Mouse (Mus musculus): ENCODE results near the gene Kcnj9. TPM values are rescaled to one million over a fixed set of nuclear protein-coding genes. Genes with fewer than 3 reads are reported as not detected.

Gene Kcnj9
- polyA plus RNA-seq, 1 experiment from 2014 or later, result 0.07 TPM

- Histone ChIP-seq H3K9me3 (ENCODE audit: control insufficient read depth, low read length) (no peaks in the 10 kb centered on the region), H3K4me2 (replicated peaks; ENCODE audit: low read depth) (peak overlapping the region; percentile 60), H3K27me3 (ENCODE audit: control insufficient read depth, insufficient read depth, low read length) (no peaks in the 10 kb centered on the region), H3K4me3 (ENCODE audit: low read depth, low read length) (peak overlapping the region; percentile 31), H3K27ac (replicated peaks) (peak overlapping the region; percentile 97), H3K4me1 (replicated peaks; ENCODE audit: control insufficient read depth, insufficient read depth) (peaks cover 4% of the 10 kb centered on the region), H3K9ac (ENCODE audit: low read length) (peak overlapping the region; percentile 65), H3K36me3 (ENCODE audit: control insufficient read depth, insufficient read depth, low read length) (no peaks in the 10 kb centered on the region)
- peak; percentile 93 for DNase-seq (ENCODE audit: low spot score)
- TF ChIP-seq EP300 (optimal IDR thresholded peaks at IDR 0.05) (no peak), CTCF (IDR thresholded peaks at IDR 0.05; ENCODE audit: low read depth) (peak; percentile 94)
- WGBS, result 2% methylated on average over 14 of the region's 14 CpGs
- peak; percentile 65 for ATAC-seq (ENCODE audit: low FRiP score, low TSS enrichment)
Measured at GRCm38 (mm10) chr1:172309699-172310398, 19.3 kb downstream of the Kcnj9 start.

- H3K9ac ChIP-seq (ENCODE audit: low read length), result no peak overlapping the region
- no peaks in the 10 kb centered on the region for H3K36me3 ChIP-seq (ENCODE audit: control insufficient read depth, insufficient read depth, low read length)
- ATAC-seq (ENCODE audit: low FRiP score, low TSS enrichment) (no peak), DNase-seq (ENCODE audit: low spot score) (no peak)
- H3K4me2 ChIP-seq (replicated peaks; ENCODE audit: low read depth), result no peak overlapping the region
- no peaks in the 10 kb centered on the region for H3K9me3 ChIP-seq (ENCODE audit: control insufficient read depth, low read length)
- peak overlapping the region; percentile 88 for H3K27ac ChIP-seq (replicated peaks)
- peaks cover 4% of the 10 kb centered on the region for H3K4me1 ChIP-seq (replicated peaks; ENCODE audit: control insufficient read depth, insufficient read depth)
- no peaks in the 10 kb centered on the region for H3K27me3 ChIP-seq (ENCODE audit: control insufficient read depth, insufficient read depth, low read length)
- WGBS, result 83% methylated on average over 1 of the region's 1 CpGs
- no peak for TF ChIP-seq EP300 (optimal IDR thresholded peaks at IDR 0.05)
- no peak for TF ChIP-seq CTCF (IDR thresholded peaks at IDR 0.05; ENCODE audit: low read depth)
- no peak overlapping the region for H3K4me3 ChIP-seq (ENCODE audit: low read depth, low read length)
Measured at GRCm38 (mm10) chr1:172308409-172308808, 20.7 kb downstream of the Kcnj9 start.

- 48% methylated on average over 10 of the region's 10 CpGs for WGBS
- peak; percentile 84 for ATAC-seq (ENCODE audit: low FRiP score, low TSS enrichment)
- Histone ChIP-seq H3K9ac (ENCODE audit: low read length) (no peak overlapping the region), H3K36me3 (ENCODE audit: control insufficient read depth, insufficient read depth, low read length) (no peaks in the 10 kb centered on the region), H3K4me1 (replicated peaks; ENCODE audit: control insufficient read depth, insufficient read depth) (peaks cover 2% of the 10 kb centered on the region), H3K27ac (replicated peaks) (peak overlapping the region; percentile 88), H3K4me3 (ENCODE audit: low read depth, low read length) (no peak overlapping the region), H3K27me3 (ENCODE audit: control insufficient read depth, insufficient read depth, low read length) (no peaks in the 10 kb centered on the region), H3K4me2 (replicated peaks; ENCODE audit: low read depth) (no peak overlapping the region), H3K9me3 (ENCODE audit: control insufficient read depth, low read length) (no peaks in the 10 kb centered on the region)
- no peak for TF ChIP-seq CTCF (IDR thresholded peaks at IDR 0.05; ENCODE audit: low read depth)
- TF ChIP-seq EP300 (optimal IDR thresholded peaks at IDR 0.05), result no peak
- DNase-seq (ENCODE audit: low spot score), result peak; percentile 85
Measured at GRCm38 (mm10) chr1:172307936-172308335, 21.2 kb downstream of the Kcnj9 start.

GRCm38 (mm10) chr1:172306885-172307284 is 22.2 kb downstream of the Kcnj9 start:
- TF ChIP-seq CTCF (IDR thresholded peaks at IDR 0.05; ENCODE audit: low read depth) (no peak), EP300 (optimal IDR thresholded peaks at IDR 0.05) (no peak)
- Histone ChIP-seq H3K4me3 (ENCODE audit: low read depth, low read length) (no peak overlapping the region), H3K9ac (ENCODE audit: low read length) (no peak overlapping the region), H3K36me3 (ENCODE audit: control insufficient read depth, insufficient read depth, low read length) (no peaks in the 10 kb centered on the region), H3K27ac (replicated peaks) (0 out of 2 replicates have a peak overlapping the region, but pooled peaks have one; percentile 88), H3K4me1 (replicated peaks; ENCODE audit: control insufficient read depth, insufficient read depth) (no peaks in the 10 kb centered on the region), H3K27me3 (ENCODE audit: control insufficient read depth, insufficient read depth, low read length) (no peaks in the 10 kb centered on the region), H3K9me3 (ENCODE audit: control insufficient read depth, low read length) (no peaks in the 10 kb centered on the region), H3K4me2 (replicated peaks; ENCODE audit: low read depth) (no peak overlapping the region)
- DNase-seq (ENCODE audit: low spot score) (no peak), ATAC-seq (ENCODE audit: low FRiP score, low TSS enrichment) (no peak)
- 70% methylated on average over 6 of the region's 6 CpGs for WGBS

- no peak overlapping the region for H3K9ac ChIP-seq (ENCODE audit: low read length)
- TF ChIP-seq CTCF (IDR thresholded peaks at IDR 0.05; ENCODE audit: low read depth) (no peak), EP300 (optimal IDR thresholded peaks at IDR 0.05) (no peak)
- H3K4me3 ChIP-seq (ENCODE audit: low read depth, low read length), result no peak overlapping the region
- H3K27ac ChIP-seq (replicated peaks), result no peak overlapping the region
- H3K27me3 ChIP-seq (ENCODE audit: control insufficient read depth, insufficient read depth, low read length), result no peaks in the 10 kb centered on the region
- DNase-seq (ENCODE audit: low spot score) (no peak), ATAC-seq (ENCODE audit: low FRiP score, low TSS enrichment) (no peak)
- 69% methylated on average over 4 of the region's 4 CpGs for WGBS
- no peak overlapping the region for H3K4me2 ChIP-seq (replicated peaks; ENCODE audit: low read depth)
- H3K36me3 ChIP-seq (ENCODE audit: control insufficient read depth, insufficient read depth, low read length), result no peaks in the 10 kb centered on the region
- H3K9me3 ChIP-seq (ENCODE audit: control insufficient read depth, low read length), result no peaks in the 10 kb centered on the region
- H3K4me1 ChIP-seq (replicated peaks; ENCODE audit: control insufficient read depth, insufficient read depth), result no peaks in the 10 kb centered on the region
Measured at GRCm38 (mm10) chr1:172306196-172306595, 22.9 kb downstream of the Kcnj9 start.

- no peaks in the 10 kb centered on the region for H3K9me3 ChIP-seq (ENCODE audit: control insufficient read depth, low read length)
- no peaks in the 10 kb centered on the region for H3K4me1 ChIP-seq (replicated peaks; ENCODE audit: control insufficient read depth, insufficient read depth)
- H3K4me3 ChIP-seq (ENCODE audit: low read depth, low read length), result no peak overlapping the region
- H3K27ac ChIP-seq (replicated peaks), result no peak overlapping the region
- H3K9ac ChIP-seq (ENCODE audit: low read length), result no peak overlapping the region
- DNase-seq (ENCODE audit: low spot score), result no peak
- H3K36me3 ChIP-seq (ENCODE audit: control insufficient read depth, insufficient read depth, low read length), result no peaks in the 10 kb centered on the region
- 74% methylated on average over 3 of the region's 3 CpGs for WGBS
- no peaks in the 10 kb centered on the region for H3K27me3 ChIP-seq (ENCODE audit: control insufficient read depth, insufficient read depth, low read length)
- TF ChIP-seq CTCF (IDR thresholded peaks at IDR 0.05; ENCODE audit: low read depth) (peak; percentile 53), EP300 (optimal IDR thresholded peaks at IDR 0.05) (no peak)
- ATAC-seq (ENCODE audit: low FRiP score, low TSS enrichment), result no peak
- H3K4me2 ChIP-seq (replicated peaks; ENCODE audit: low read depth), result no peak overlapping the region
Measured at GRCm38 (mm10) chr1:172305635-172306034, 23.5 kb downstream of the Kcnj9 start.
